Mouse (Mus musculus): ENCODE data around the gene Cwc25. TPM values are rescaled to one million over a fixed set of nuclear protein-coding genes. Genes with fewer than 3 reads are reported as not detected.

Gene Cwc25
- polyA plus RNA-seq, 1 experiment = 6.3 TPM

GRCm38 (mm10) chr11:97723709-97724108 lies 42.6 kb downstream of the Cwc25 start:
- Histone ChIP-seq H3K36me3 (ENCODE audit: control insufficient read depth, insufficient read depth, low read length) (no peaks in the 10 kb centered on the region), H3K4me3 (ENCODE audit: control insufficient read depth, low read depth, low read length) (no peak overlapping the region), H3K27ac (ENCODE audit: control insufficient read depth, insufficient read depth, low read depth, low read length) (no peak overlapping the region), H3K27me3 (ENCODE audit: control insufficient read depth, insufficient read depth, low read length) (no peaks in the 10 kb centered on the region), H3K4me1 (ENCODE audit: control insufficient read depth, insufficient read depth, low read length) (no peaks in the 10 kb centered on the region)
- TF ChIP-seq CTCF (IDR thresholded peaks at IDR 0.05; ENCODE audit: control insufficient read depth, insufficient read depth, insufficient replicate concordance, low read depth, low read length) (no peak), POLR2A (IDR thresholded peaks at IDR 0.05; ENCODE audit: control insufficient read depth, low read depth, low read length) (no peak)

- Histone ChIP-seq H3K4me3 (ENCODE audit: control insufficient read depth, low read depth, low read length) (no peak overlapping the region), H3K27ac (ENCODE audit: control insufficient read depth, insufficient read depth, low read depth, low read length) (no peak overlapping the region), H3K4me1 (ENCODE audit: control insufficient read depth, insufficient read depth, low read length) (no peaks in the 10 kb centered on the region), H3K27me3 (ENCODE audit: control insufficient read depth, insufficient read depth, low read length) (no peaks in the 10 kb centered on the region), H3K36me3 (ENCODE audit: control insufficient read depth, insufficient read depth, low read length) (no peaks in the 10 kb centered on the region)
- TF ChIP-seq POLR2A (IDR thresholded peaks at IDR 0.05; ENCODE audit: control insufficient read depth, low read depth, low read length) = no peak
- no peak for TF ChIP-seq CTCF (IDR thresholded peaks at IDR 0.05; ENCODE audit: control insufficient read depth, insufficient read depth, insufficient replicate concordance, low read depth, low read length)
Observed at GRCm38 (mm10) chr11:97721338-97721737, 45.0 kb downstream of the Cwc25 start.

- Histone ChIP-seq H3K27me3 (ENCODE audit: control insufficient read depth, insufficient read depth, low read length) (no peaks in the 10 kb centered on the region), H3K4me3 (ENCODE audit: control insufficient read depth, low read depth, low read length) (no peak overlapping the region), H3K27ac (ENCODE audit: control insufficient read depth, insufficient read depth, low read depth, low read length) (no peak overlapping the region), H3K4me1 (ENCODE audit: control insufficient read depth, insufficient read depth, low read length) (no peaks in the 10 kb centered on the region), H3K36me3 (ENCODE audit: control insufficient read depth, insufficient read depth, low read length) (no peaks in the 10 kb centered on the region)
- no peak for TF ChIP-seq POLR2A (IDR thresholded peaks at IDR 0.05; ENCODE audit: control insufficient read depth, low read depth, low read length)
- no peak for TF ChIP-seq CTCF (IDR thresholded peaks at IDR 0.05; ENCODE audit: control insufficient read depth, insufficient read depth, insufficient replicate concordance, low read depth, low read length)
Observed at GRCm38 (mm10) chr11:97719041-97719440, 47.3 kb downstream of the Cwc25 start.

GRCm38 (mm10) chr11:97718281-97718860 lies 48.0 kb downstream of the Cwc25 start:
- TF ChIP-seq POLR2A (IDR thresholded peaks at IDR 0.05; ENCODE audit: control insufficient read depth, low read depth, low read length) (no peak), CTCF (IDR thresholded peaks at IDR 0.05; ENCODE audit: control insufficient read depth, insufficient read depth, insufficient replicate concordance, low read depth, low read length) (no peak)
- Histone ChIP-seq H3K4me3 (ENCODE audit: control insufficient read depth, low read depth, low read length) (no peak overlapping the region), H3K27me3 (ENCODE audit: control insufficient read depth, insufficient read depth, low read length) (no peaks in the 10 kb centered on the region), H3K4me1 (ENCODE audit: control insufficient read depth, insufficient read depth, low read length) (no peaks in the 10 kb centered on the region), H3K36me3 (ENCODE audit: control insufficient read depth, insufficient read depth, low read length) (no peaks in the 10 kb centered on the region), H3K27ac (ENCODE audit: control insufficient read depth, insufficient read depth, low read depth, low read length) (no peak overlapping the region)

GRCm38 (mm10) chr11:97717369-97718280 lies 48.7 kb downstream of the Cwc25 start:
- H3K27me3 ChIP-seq (ENCODE audit: control insufficient read depth, insufficient read depth, low read length) = no peaks in the 10 kb centered on the region
- H3K4me3 ChIP-seq (ENCODE audit: control insufficient read depth, low read depth, low read length) = no peak overlapping the region
- H3K36me3 ChIP-seq (ENCODE audit: control insufficient read depth, insufficient read depth, low read length) = no peaks in the 10 kb centered on the region
- H3K4me1 ChIP-seq (ENCODE audit: control insufficient read depth, insufficient read depth, low read length) = no peaks in the 10 kb centered on the region
- no peak overlapping the region for H3K27ac ChIP-seq (ENCODE audit: control insufficient read depth, insufficient read depth, low read depth, low read length)
- TF ChIP-seq POLR2A (IDR thresholded peaks at IDR 0.05; ENCODE audit: control insufficient read depth, low read depth, low read length) = no peak
- TF ChIP-seq CTCF (IDR thresholded peaks at IDR 0.05; ENCODE audit: control insufficient read depth, insufficient read depth, insufficient replicate concordance, low read depth, low read length) = no peak

- TF ChIP-seq CTCF (IDR thresholded peaks at IDR 0.05; ENCODE audit: control insufficient read depth, insufficient read depth, insufficient replicate concordance, low read depth, low read length) = no peak
- TF ChIP-seq POLR2A (IDR thresholded peaks at IDR 0.05; ENCODE audit: control insufficient read depth, low read depth, low read length) = no peak
- no peaks in the 10 kb centered on the region for H3K36me3 ChIP-seq (ENCODE audit: control insufficient read depth, insufficient read depth, low read length)
Observed at GRCm38 (mm10) chr11:97716021-97716420, 50.3 kb downstream of the Cwc25 start.

More at GRCm38 (mm10) chr11:97716021-97716420, 50.3 kb downstream of the Cwc25 start:
- Histone ChIP-seq H3K27ac (ENCODE audit: control insufficient read depth, insufficient read depth, low read depth, low read length) (no peak overlapping the region), H3K4me3 (ENCODE audit: control insufficient read depth, low read depth, low read length) (no peak overlapping the region), H3K4me1 (ENCODE audit: control insufficient read depth, insufficient read depth, low read length) (no peaks in the 10 kb centered on the region), H3K27me3 (ENCODE audit: control insufficient read depth, insufficient read depth, low read length) (no peaks in the 10 kb centered on the region)

Data from testis, adult 2 months (tissue).